Mouse (Mus musculus) lung, postnatal 0 days (tissue): ENCODE measurements at regions not wholly inside any gene's neighbourhood (a gene's known extent, or its start where the extent isn't known, plus 50 kb on each side); places are given as distances from the start of the nearest gene placed in this dataset.

Experiments
- CTCF ChIP-seq: IDR thresholded peaks from 2 replicates; pipeline ENCODE4 v1.5.1; 2016; ENCODE audit warnings: antibody characterized with exemption, mild to moderate bottlenecking
- EP300 ChIP-seq: IDR thresholded peaks from 2 replicates; pipeline ENCODE4 v1.6.1; 2016; ENCODE audit warnings: antibody characterized with exemption, mild to moderate bottlenecking, control low read depth

DNA sequence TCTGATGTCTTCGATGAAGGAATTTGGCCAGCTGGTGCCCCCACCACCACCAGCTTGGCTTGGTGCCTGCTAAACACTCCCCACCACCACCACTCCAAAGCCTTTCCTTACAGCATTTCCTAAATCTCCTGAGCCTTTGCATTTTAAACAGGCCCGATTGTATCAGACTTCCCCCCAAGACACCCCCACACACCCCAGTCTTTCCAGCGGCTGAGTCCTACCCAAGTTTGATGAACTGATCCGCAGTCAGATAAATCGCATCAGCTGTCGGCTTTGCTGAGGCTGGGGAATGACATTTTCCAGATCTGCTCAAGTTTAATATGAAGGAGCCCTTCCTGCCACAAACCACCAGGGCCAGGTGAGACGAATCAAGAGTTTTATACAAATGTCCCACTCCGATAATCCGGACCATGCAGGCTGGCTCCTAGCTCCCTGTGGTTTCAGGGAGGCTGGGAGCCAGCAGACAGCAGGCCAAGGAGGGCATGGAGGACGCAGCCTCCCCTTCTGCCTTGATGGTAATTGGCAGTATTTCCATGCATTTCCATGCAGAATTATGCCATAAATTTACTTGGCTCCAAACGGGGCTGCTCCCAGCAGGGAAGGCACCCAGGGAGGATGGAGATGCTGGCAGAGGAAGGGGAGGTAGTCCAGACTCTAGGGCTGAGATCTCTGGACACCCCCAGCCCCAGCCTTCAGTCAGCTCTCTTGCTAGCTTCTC lies 125.6 kb upstream of the Csf3r start:
- TF ChIP-seq CTCF (no peak), EP300 (no peak)
